Mouse (Mus musculus) cerebellum, adult 9-10 months (tissue): ENCODE results near the gene Il7r.

Experiments used
- DNase-seq: peaks from one replicate; pipeline ENCODE4 v3.0.0; 2022

The Il7r gene

DNA sequence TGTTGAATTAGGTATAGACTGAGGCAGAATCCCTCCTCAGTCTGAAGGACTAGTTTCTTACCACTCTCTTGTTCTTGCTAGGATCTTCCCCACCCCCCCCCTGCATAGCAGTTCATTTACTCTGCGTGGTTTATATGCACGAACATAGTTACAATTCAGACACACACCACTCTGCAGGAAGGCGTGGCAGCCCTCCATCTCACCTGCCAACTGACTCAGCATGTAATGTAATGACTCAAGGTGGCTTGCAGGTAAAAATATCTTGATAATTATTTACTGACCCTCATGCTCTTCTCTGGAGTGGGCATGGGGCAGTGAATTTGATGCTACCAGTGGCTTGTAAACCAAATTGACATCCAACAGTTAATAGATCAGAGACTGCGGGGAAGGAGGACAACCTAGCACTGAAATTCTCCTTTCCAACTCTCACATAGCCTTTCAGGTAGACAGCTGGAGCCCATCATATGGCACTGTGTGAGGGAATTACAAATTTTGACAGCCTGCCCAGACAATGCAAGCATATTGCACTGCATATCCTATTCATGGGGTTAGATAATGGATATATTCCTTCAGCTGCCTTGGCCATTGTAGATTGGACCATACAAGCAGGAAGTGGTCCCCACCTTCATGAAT, 58.8 kb downstream of the Il7r start:
- peak; percentile 57 for DNase-seq

DNA sequence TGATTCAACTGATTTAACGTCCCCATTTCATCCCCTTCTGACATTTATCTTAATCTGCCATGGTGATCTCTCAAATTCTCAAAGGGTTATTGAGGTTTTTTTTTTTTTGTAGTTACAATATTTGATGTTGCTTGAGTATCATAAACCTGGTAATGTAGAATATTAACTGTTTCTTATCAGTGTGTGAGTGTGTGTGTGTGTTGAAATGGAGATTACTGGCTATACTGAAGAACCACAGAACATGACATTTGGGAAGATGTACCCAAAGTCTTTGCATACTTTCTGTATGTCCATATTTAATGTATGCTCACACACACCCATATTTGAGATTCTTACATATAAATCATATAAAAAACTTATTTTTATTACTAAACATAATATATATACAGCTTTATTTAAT, 65.9 kb downstream of the Il7r start:
- no peak for DNase-seq

DNA sequence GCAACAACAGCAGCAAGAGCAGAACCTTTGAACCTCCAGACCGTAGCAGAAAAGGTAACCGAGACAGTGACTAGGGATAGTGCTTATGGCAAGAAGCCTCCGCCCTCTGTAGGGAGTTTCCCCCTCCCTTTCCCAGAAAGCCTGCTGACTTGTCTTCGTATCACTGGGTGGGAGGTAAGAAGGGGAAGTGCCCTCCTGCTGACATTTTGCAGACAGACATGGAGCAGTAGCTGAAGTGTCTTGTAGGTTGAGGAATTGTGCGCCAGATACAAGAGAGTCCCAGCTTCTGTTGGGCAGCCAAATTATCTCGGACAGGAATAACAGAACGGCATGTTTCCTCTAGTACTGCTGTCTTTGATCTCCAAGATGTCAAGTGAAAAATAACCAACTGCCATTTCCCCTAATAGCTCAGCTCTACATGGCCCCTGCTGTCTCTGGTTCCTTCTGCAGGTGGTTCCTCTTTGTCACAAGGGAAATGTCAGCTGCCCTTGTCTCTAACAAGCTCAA, 66.4 kb downstream of the Il7r start:
- no peak for DNase-seq
